8 mouse cellular contexts compared by ENCODE assay signal in genomic region chr13:23506351-23506750, GRCm38 (mm10). TPM values are rescaled to one million over a fixed set of nuclear protein-coding genes. Genes with fewer than 3 reads are reported as not detected.
DNase-seq lines count a peak whose midpoint lies in the region; ATAC-seq and TF ChIP-seq lines count a peak whose summit lies in the region.

No protein-coding gene starts in this region.

- no peak for TF ChIP-seq CTCF in left cerebral cortex, adult 2 months (IDR thresholded peaks at IDR 0.05)

- peak overlapping the region; percentile 36 for H3K4me2 ChIP-seq in limb, embryonic 15.5 days

- WGBS in limb, embryonic 15.5 days: 14% methylated on average over 13 of the region's 13 CpGs

- peaks cover 11% of the 10 kb centered on the region for H3K4me1 ChIP-seq in limb, embryonic 15.5 days

- DNase-seq in heart, adult 18-20 months: peak; percentile 14 to 56
- DNase-seq in heart, postnatal 25 days (ENCODE audit: low spot score): no peak
- peak; percentile 80 for DNase-seq in MN1 (ENCODE audit: low spot score)
- DNase-seq in neural tube, embryonic 10.5 days (ENCODE audit: extremely low spot score, low spot score): peak; percentile 77
- DNase-seq in left cerebral cortex, adult 2 months (ENCODE audit: extremely low spot score in 1 of 2, low spot score in 2 of 2): no peak
- no peak for DNase-seq in urinary bladder, postnatal 25 days (ENCODE audit: low spot score)

- H3K4me3 ChIP-seq in limb, embryonic 15.5 days: peak overlapping the region; percentile 23
- H3K4me3 ChIP-seq in left cerebral cortex, adult 2 months: no peak overlapping the region

- ATAC-seq in granulocyte monocyte progenitor cell, adult 5-6 weeks (replicated peaks; ENCODE audit: poor library complexity, severe bottlenecking): 0 out of 2 replicates have a peak, but pooled peaks have one; percentile 13
- ATAC-seq in limb, embryonic 15.5 days (ENCODE audit: insufficient number of reproducible peaks, low FRiP score, low TSS enrichment, low read depth): no peak

- H3K9ac ChIP-seq in limb, embryonic 15.5 days: no peak overlapping the region

- no peak overlapping the region for H3K27ac ChIP-seq in limb, embryonic 15.5 days
- no peak overlapping the region for H3K27ac ChIP-seq in left cerebral cortex, adult 2 months

- no peaks in the 10 kb centered on the region for H3K27me3 ChIP-seq in limb, embryonic 15.5 days

- H3K9me3 ChIP-seq in limb, embryonic 15.5 days: no peaks in the 10 kb centered on the region

- H3K36me3 ChIP-seq in limb, embryonic 15.5 days: no peaks in the 10 kb centered on the region

- intact Hi-C loops in heart, postnatal 25 days (cut with DNase I): no loop called here
- intact Hi-C loops in left cerebral cortex, adult 2 months (cut with DNase I): no loop called here

RNA-seq across cellular contexts. Expression of gene Btn2a2, which starts 17.7 kb away (rescaled TPM):
- not detected for total RNA-seq in heart, adult 18-20 months (2021)
- total RNA-seq in heart, postnatal 25 days (2021): not detected
- total RNA-seq in granulocyte monocyte progenitor cell, adult 5-6 weeks (2014; fragmentation: Nextera tagmentation): not detected in 2 replicates
- not detected in 2 replicates for total RNA-seq in granulocyte monocyte progenitor cell, adult 5-6 weeks (2017)
- 0.61 and 0.67 TPM in 2 replicates for polyA plus RNA-seq in limb, embryonic 15.5 days (2015; fragmentation: Nextera tagmentation; extraction: Ambion mirVana)
- total RNA-seq in left cerebral cortex, adult 2 months (2021): 1 to 10 TPM in 1 of 2 experiments, under 1 TPM in 1; 0.65 to 1.4 TPM

RNA-seq across cellular contexts. Expression of gene Hist1h4h, which starts 24.5 kb away (rescaled TPM):
- total RNA-seq in heart, adult 18-20 months (2021): 100 to 1,000 TPM; 225 to 244 TPM
- total RNA-seq in heart, postnatal 25 days (2021): 100 to 1,000 TPM; 272 to 334 TPM
- 19.7 and 101 TPM in 2 replicates for total RNA-seq in granulocyte monocyte progenitor cell, adult 5-6 weeks (2014; fragmentation: Nextera tagmentation)
- total RNA-seq in granulocyte monocyte progenitor cell, adult 5-6 weeks (2017): 1,184 and 1,507 TPM in 2 replicates
- polyA plus RNA-seq in limb, embryonic 15.5 days (2015; fragmentation: Nextera tagmentation; extraction: Ambion mirVana): 4.8 and 6.3 TPM in 2 replicates
- total RNA-seq in left cerebral cortex, adult 2 months (2021): 100 to 1,000 TPM; 289 to 340 TPM

RNA-seq across cellular contexts. Expression of gene Hist1h2af, which starts 27.4 kb away (rescaled TPM):
- 10 to 100 TPM in 1 of 2 experiments, 1 to 10 TPM in 1; 6.3 to 16.6 TPM for total RNA-seq in heart, adult 18-20 months (2021)
- total RNA-seq in heart, postnatal 25 days (2021): 10 to 100 TPM; 13.7 to 25.9 TPM
- total RNA-seq in granulocyte monocyte progenitor cell, adult 5-6 weeks (2014; fragmentation: Nextera tagmentation): 23.5 TPM in 1 of 2 replicates, not detected in the other
- total RNA-seq in granulocyte monocyte progenitor cell, adult 5-6 weeks (2017): 2,010 and 2,453 TPM in 2 replicates
- 4.1 and 7.5 TPM in 2 replicates for polyA plus RNA-seq in limb, embryonic 15.5 days (2015; fragmentation: Nextera tagmentation; extraction: Ambion mirVana)
- total RNA-seq in left cerebral cortex, adult 2 months (2021): 1 to 10 TPM; 2.4 to 4.4 TPM

RNA-seq across cellular contexts. Expression of gene Hist1h3g, which starts 28.9 kb away (rescaled TPM):
- total RNA-seq in heart, adult 18-20 months (2021): 1 to 10 TPM; 3.1 TPM
- total RNA-seq in heart, postnatal 25 days (2021): 1 to 10 TPM; 3.4 to 4.1 TPM
- total RNA-seq in granulocyte monocyte progenitor cell, adult 5-6 weeks (2014; fragmentation: Nextera tagmentation): 60.4 and 108 TPM in 2 replicates
- 191 and 281 TPM in 2 replicates for total RNA-seq in granulocyte monocyte progenitor cell, adult 5-6 weeks (2017)
- 3.4 and 5.4 TPM in 2 replicates for polyA plus RNA-seq in limb, embryonic 15.5 days (2015; fragmentation: Nextera tagmentation; extraction: Ambion mirVana)
- 1 to 10 TPM; 2.6 to 5.1 TPM for total RNA-seq in left cerebral cortex, adult 2 months (2021)

RNA-seq across cellular contexts. Expression of gene Hist1h2bh, which starts 36.8 kb away (rescaled TPM):
- 1 to 10 TPM; 1.1 to 1.5 TPM for total RNA-seq in heart, adult 18-20 months (2021)
- 1 to 10 TPM; 1.4 to 1.9 TPM for total RNA-seq in heart, postnatal 25 days (2021)
- total RNA-seq in granulocyte monocyte progenitor cell, adult 5-6 weeks (2014; fragmentation: Nextera tagmentation): 17.1 and 20.3 TPM in 2 replicates
- 126 and 172 TPM in 2 replicates for total RNA-seq in granulocyte monocyte progenitor cell, adult 5-6 weeks (2017)
- polyA plus RNA-seq in limb, embryonic 15.5 days (2015; fragmentation: Nextera tagmentation; extraction: Ambion mirVana): 0.77 and 0.83 TPM in 2 replicates
- under 1 TPM; 0.61 TPM for total RNA-seq in left cerebral cortex, adult 2 months (2021)

Comparison
In these comparisons a context has a peak if more than half of its experiments do, and no peak if none do; other contexts are left out.
1. DNase-seq: peak in heart, adult 18-20 months (2 of 2), MN1 (single experiment) and neural tube, embryonic 10.5 days (single experiment); none in heart, postnatal 25 days (single experiment), left cerebral cortex, adult 2 months (0 of 2) and urinary bladder, postnatal 25 days (single experiment).